Mouse (Mus musculus) heart, embryonic 13.5 days (tissue): ENCODE measurements around the gene Wdr25. TPM values are rescaled to one million over a fixed set of nuclear protein-coding genes. Genes with fewer than 3 reads are reported as not detected.

ENCODE experiments used
- ATAC-seq: fragments of 200-750 bp; cut with Nextera tagmentation; 2 replicates; pipeline ENCODE4 v1.8.0; 2017; ENCODE audit warnings: moderate TSS enrichment; ENCODE audit not compliant: insufficient number of reproducible peaks, low FRiP score, low TSS enrichment; ENCODE audit errors: extremely low read depth
- H3K27ac ChIP-seq: fragments of 300-500 bp; sonication (generic); replicated peaks from 2 replicates; pipeline ENCODE4 v1.5.1; 2015; ENCODE audit warnings: moderate library complexity, mild to moderate bottlenecking, inconsistent platforms
- H3K27me3 ChIP-seq: fragments of 300-500 bp; sonication (generic); replicated peaks from 2 replicates; pipeline ENCODE4 v1.6.1; 2015; ENCODE audit warnings: mild to moderate bottlenecking, inconsistent platforms
- H3K36me3 ChIP-seq: fragments of 300-500 bp; sonication (generic); 2 replicates; pipeline ENCODE4 v1.6.1; 2015; ENCODE audit warnings: mild to moderate bottlenecking, inconsistent platforms
- H3K4me1 ChIP-seq: fragments of 300-500 bp; sonication (generic); 2 replicates; pipeline ENCODE4 v1.6.1; 2015; ENCODE audit warnings: inconsistent platforms
- H3K4me2 ChIP-seq: fragments of 300-500 bp; sonication (generic); 2 replicates; pipeline ENCODE4 v1.6.1; 2015; ENCODE audit warnings: inconsistent platforms, mild to moderate bottlenecking, moderate library complexity
- H3K4me3 ChIP-seq: fragments of 300-500 bp; sonication (generic); 2 replicates; pipeline ENCODE4 v1.5.1; 2015; ENCODE audit warnings: moderate library complexity, mild to moderate bottlenecking, inconsistent platforms
- H3K9ac ChIP-seq: fragments of 300-500 bp; sonication (generic); 2 replicates; pipeline ENCODE4 v1.6.1; 2015; ENCODE audit warnings: inconsistent platforms, mild to moderate bottlenecking, moderate library complexity
- H3K9me3 ChIP-seq: fragments of 300-500 bp; sonication (generic); 2 replicates; pipeline ENCODE4 v1.6.1; 2016; ENCODE audit warnings: inconsistent platforms
- WGBS: fragments of 180-500 bp; shearing (Covaris S2); methylation state at CpG from one replicate; pipeline ENCODE4 v1.1.7; 2015; ENCODE audit warnings: mixed read lengths; 5-methylcytosine and 5-hydroxymethylcytosine counted together
- polyA plus RNA-seq: library from polyadenylated mRNA; unstranded; fragments of >200 nt; fragmentation: Nextera tagmentation; extraction: Ambion mirVana; gene quantifications from 2 replicates; pipeline ENCODE4 v1.2.1, GENCODE M21; 2015

The Wdr25 gene
- polyA plus RNA-seq, 1 experiment from 2014 or later: 6.3 TPM

- no peak overlapping the region for H3K9ac ChIP-seq
- no peak overlapping the region for H3K4me2 ChIP-seq
- H3K4me1 ChIP-seq: peaks cover 18% of the 10 kb centered on the region
- 50% methylated on average over 10 of the region's 10 CpGs for whole genome bisulfite sequencing
- H3K9me3 ChIP-seq: no peaks in the 10 kb centered on the region
- no peak overlapping the region for H3K4me3 ChIP-seq
- no peak for ATAC-seq
- H3K27me3 ChIP-seq: peaks cover 26% of the 10 kb centered on the region
- no peaks in the 10 kb centered on the region for H3K36me3 ChIP-seq
- no peak overlapping the region for H3K27ac ChIP-seq
Measured at GRCm38 (mm10) chr12:108960225-108960624, 66.8 kb downstream of the Wdr25 start.

GRCm38 (mm10) chr12:108967631-108968030 lies 74.2 kb downstream of the Wdr25 start:
- Histone ChIP-seq H3K9me3 (no peaks in the 10 kb centered on the region), H3K27me3 (no peaks in the 10 kb centered on the region), H3K27ac (no peak overlapping the region), H3K36me3 (no peaks in the 10 kb centered on the region), H3K4me1 (no peaks in the 10 kb centered on the region), H3K4me2 (no peak overlapping the region), H3K9ac (no peak overlapping the region), H3K4me3 (no peak overlapping the region)
- WGBS: 77% methylated on average over 4 of the region's 4 CpGs
- ATAC-seq: no peak

GRCm38 (mm10) chr12:108968031-108968430 lies 74.6 kb downstream of the Wdr25 start:
- H3K9me3 ChIP-seq: no peaks in the 10 kb centered on the region

GRCm38 (mm10) chr12:108971446-108971845 lies 78.0 kb downstream of the Wdr25 start:
- no peaks in the 10 kb centered on the region for H3K27me3 ChIP-seq
- no peak overlapping the region for H3K4me3 ChIP-seq
- no peaks in the 10 kb centered on the region for H3K4me1 ChIP-seq
- no peak overlapping the region for H3K9ac ChIP-seq
- 78% methylated on average over 9 of the region's 9 CpGs for WGBS
- H3K27ac ChIP-seq: no peak overlapping the region
- no peak for ATAC-seq
- no peak overlapping the region for H3K4me2 ChIP-seq
- no peaks in the 10 kb centered on the region for H3K36me3 ChIP-seq
- peaks cover 5% of the 10 kb centered on the region; the same call in 1 of the 2 replicates for H3K9me3 ChIP-seq

More at GRCm38 (mm10) chr12:108968031-108968430, 74.6 kb downstream of the Wdr25 start:
- H3K36me3 ChIP-seq: no peaks in the 10 kb centered on the region
- WGBS: 79% methylated on average over 10 of the region's 10 CpGs
- no peak overlapping the region for H3K4me3 ChIP-seq
- no peak overlapping the region for H3K27ac ChIP-seq
- no peak overlapping the region for H3K9ac ChIP-seq
- H3K4me1 ChIP-seq: no peaks in the 10 kb centered on the region
- no peaks in the 10 kb centered on the region for H3K27me3 ChIP-seq
- no peak for ATAC-seq
- H3K4me2 ChIP-seq: no peak overlapping the region

DNA sequence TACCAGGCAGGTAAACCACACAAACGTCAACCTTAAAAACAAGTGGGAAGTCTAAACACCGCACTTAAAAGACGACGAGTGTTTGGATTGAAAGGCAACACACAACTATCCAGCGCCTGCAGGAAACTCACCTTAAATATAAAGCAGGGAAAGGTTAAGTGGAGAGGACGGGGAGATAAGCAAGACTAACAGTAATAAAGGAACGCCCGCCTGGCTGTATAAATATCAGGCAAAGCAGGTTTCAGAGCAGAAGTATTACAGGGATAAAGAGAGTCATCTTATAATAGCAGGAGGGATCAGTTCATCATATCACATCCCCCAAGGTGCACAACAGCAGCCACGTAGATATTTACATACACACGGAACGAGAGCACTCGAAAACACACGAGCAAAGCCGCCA lies 78.8 kb downstream of the Wdr25 start:
- WGBS: 77% methylated on average over 14 of the region's 14 CpGs
- ATAC-seq: no peak

DNA sequence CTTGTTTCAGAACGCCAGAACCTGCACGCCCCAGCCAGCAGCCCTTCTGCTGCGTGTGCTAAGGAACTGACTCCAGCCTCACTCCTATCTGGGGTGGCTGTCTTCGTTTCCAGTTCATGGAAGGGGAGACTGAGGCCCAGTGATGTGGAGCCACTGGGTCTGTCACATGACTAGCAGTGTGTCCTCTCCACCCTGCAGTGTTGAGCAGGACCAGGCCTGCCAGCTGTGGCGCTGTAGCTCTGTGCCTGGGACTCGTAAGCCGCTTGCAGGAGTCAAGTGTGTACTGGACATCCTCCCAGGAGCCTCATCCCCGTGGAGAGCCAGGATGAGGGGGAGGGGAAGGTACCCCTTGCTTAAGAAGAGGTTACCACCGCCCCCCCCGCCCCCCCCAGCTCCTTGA lies 86.5 kb downstream of the Wdr25 start:
- 39% methylated on average over 10 of the region's 10 CpGs for WGBS
- H3K27ac ChIP-seq: no peak overlapping the region
- H3K4me1 ChIP-seq: no peaks in the 10 kb centered on the region
- no peak overlapping the region for H3K4me2 ChIP-seq
- ATAC-seq: no peak
- no peaks in the 10 kb centered on the region for H3K36me3 ChIP-seq
- peaks cover 3% of the 10 kb centered on the region; the same call in 1 of the 2 replicates for H3K9me3 ChIP-seq
- no peaks in the 10 kb centered on the region for H3K27me3 ChIP-seq
- no peak overlapping the region for H3K4me3 ChIP-seq
- no peak overlapping the region for H3K9ac ChIP-seq

More for the DNA sequence above, 78.8 kb downstream of the Wdr25 start:
- Histone ChIP-seq H3K4me1 (no peaks in the 10 kb centered on the region), H3K9me3 (peaks cover 5% of the 10 kb centered on the region; the same call in 1 of the 2 replicates), H3K27me3 (no peaks in the 10 kb centered on the region), H3K27ac (no peak overlapping the region), H3K36me3 (no peaks in the 10 kb centered on the region), H3K4me3 (no peak overlapping the region), H3K4me2 (no peak overlapping the region), H3K9ac (no peak overlapping the region)

DNA sequence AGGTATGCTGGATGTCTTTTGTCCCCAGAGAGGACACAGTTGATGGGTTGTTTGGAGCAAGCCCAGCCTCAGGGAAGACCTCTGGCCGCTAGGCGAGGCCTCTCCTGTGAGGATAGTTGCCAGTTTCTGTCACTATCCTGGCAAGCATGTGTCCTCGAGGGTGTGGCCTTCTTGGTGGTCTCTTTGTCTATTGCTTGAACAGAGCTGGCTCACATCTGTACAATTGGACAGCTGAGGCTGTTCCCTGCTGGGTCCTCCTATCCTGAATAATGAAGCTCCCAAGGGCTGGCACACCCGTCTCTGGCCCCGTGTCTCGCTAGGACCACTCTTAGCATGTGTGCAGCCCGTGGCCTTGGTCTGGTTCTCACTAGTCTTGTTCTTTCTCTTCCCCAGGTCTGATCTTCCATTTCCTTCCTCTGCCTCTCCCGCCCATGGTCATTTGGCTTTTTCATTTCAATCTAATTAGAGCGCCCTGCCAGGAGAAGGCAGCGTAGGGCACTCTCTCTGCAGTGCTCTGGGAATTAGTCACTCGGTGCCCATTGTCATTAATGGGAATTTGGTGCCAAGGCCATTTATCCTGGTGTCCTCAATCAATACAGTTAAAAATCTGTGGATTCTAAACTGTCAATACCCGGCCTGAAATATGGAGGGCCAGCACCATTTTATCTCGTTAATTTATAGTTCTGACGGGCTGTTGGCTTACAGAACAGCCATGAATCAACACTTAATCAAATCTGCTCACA lies 88.7 kb downstream of the Wdr25 start:
- H3K9me3 ChIP-seq: no peaks in the 10 kb centered on the region

GRCm38 (mm10) chr12:108982684-108982960 lies 89.2 kb downstream of the Wdr25 start:
- Histone ChIP-seq H3K4me1 (no peaks in the 10 kb centered on the region), H3K4me3 (no peak overlapping the region), H3K9ac (no peak overlapping the region), H3K27ac (no peak overlapping the region), H3K27me3 (no peaks in the 10 kb centered on the region), H3K36me3 (no peaks in the 10 kb centered on the region), H3K9me3 (no peaks in the 10 kb centered on the region), H3K4me2 (no peak overlapping the region)
- WGBS: 61% methylated on average over 6 of the region's 6 CpGs
- ATAC-seq: no peak

More for the DNA sequence above, 88.7 kb downstream of the Wdr25 start:
- no peak for ATAC-seq
- H3K27ac ChIP-seq: no peak overlapping the region
- H3K4me3 ChIP-seq: no peak overlapping the region
- H3K4me1 ChIP-seq: no peaks in the 10 kb centered on the region
- H3K36me3 ChIP-seq: no peaks in the 10 kb centered on the region
- whole genome bisulfite sequencing: 81% methylated on average over 14 of the region's 14 CpGs
- no peaks in the 10 kb centered on the region for H3K27me3 ChIP-seq
- no peak overlapping the region for H3K4me2 ChIP-seq
- H3K9ac ChIP-seq: no peak overlapping the region

GRCm38 (mm10) chr12:108983496-108983895 lies 90.1 kb downstream of the Wdr25 start:
- H3K4me3 ChIP-seq: no peak overlapping the region
- no peaks in the 10 kb centered on the region for H3K4me1 ChIP-seq
- H3K27ac ChIP-seq: no peak overlapping the region
- H3K36me3 ChIP-seq: no peaks in the 10 kb centered on the region
- ATAC-seq: no peak
- 74% methylated on average over 6 of the region's 6 CpGs for WGBS
- H3K9me3 ChIP-seq: no peaks in the 10 kb centered on the region
- H3K4me2 ChIP-seq: no peak overlapping the region
- H3K9ac ChIP-seq: no peak overlapping the region
- no peaks in the 10 kb centered on the region for H3K27me3 ChIP-seq

GRCm38 (mm10) chr12:108984471-108984870 lies 91.0 kb downstream of the Wdr25 start:
- 73% methylated on average over 8 of the region's 8 CpGs for WGBS

DNA sequence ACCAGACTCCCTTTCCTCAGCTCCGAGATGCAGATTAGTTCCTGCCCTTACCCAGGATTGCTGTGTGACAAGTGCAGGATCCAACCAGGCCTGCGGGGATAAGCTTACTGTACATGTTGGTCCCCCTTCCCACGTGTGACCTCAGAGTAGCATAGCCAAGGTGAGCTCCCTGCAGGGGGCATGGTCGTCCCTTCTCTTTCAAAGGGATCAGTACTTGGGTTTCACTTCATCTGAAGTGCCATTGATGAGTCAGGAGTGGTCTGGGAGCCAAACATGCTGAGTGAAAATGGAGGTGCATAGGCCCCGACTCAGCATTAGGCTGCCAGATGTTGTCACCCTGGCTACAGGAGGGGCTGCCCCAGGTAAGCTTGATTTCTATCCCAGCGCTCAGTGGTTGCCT lies 91.6 kb downstream of the Wdr25 start:
- no peak overlapping the region for H3K27ac ChIP-seq
- no peak overlapping the region for H3K9ac ChIP-seq
- H3K27me3 ChIP-seq: no peaks in the 10 kb centered on the region
- ATAC-seq: no peak
- no peak overlapping the region for H3K4me2 ChIP-seq
- H3K36me3 ChIP-seq: no peaks in the 10 kb centered on the region
- no peak overlapping the region for H3K4me3 ChIP-seq
- WGBS: 63% methylated on average over 6 of the region's 6 CpGs
- no peaks in the 10 kb centered on the region for H3K9me3 ChIP-seq
- H3K4me1 ChIP-seq: no peaks in the 10 kb centered on the region

More at GRCm38 (mm10) chr12:108984471-108984870, 91.0 kb downstream of the Wdr25 start:
- Histone ChIP-seq H3K9me3 (no peaks in the 10 kb centered on the region), H3K4me1 (no peaks in the 10 kb centered on the region), H3K4me2 (no peak overlapping the region), H3K27me3 (no peaks in the 10 kb centered on the region), H3K36me3 (no peaks in the 10 kb centered on the region), H3K27ac (no peak overlapping the region), H3K9ac (no peak overlapping the region), H3K4me3 (no peak overlapping the region)
- no peak for ATAC-seq

DNA sequence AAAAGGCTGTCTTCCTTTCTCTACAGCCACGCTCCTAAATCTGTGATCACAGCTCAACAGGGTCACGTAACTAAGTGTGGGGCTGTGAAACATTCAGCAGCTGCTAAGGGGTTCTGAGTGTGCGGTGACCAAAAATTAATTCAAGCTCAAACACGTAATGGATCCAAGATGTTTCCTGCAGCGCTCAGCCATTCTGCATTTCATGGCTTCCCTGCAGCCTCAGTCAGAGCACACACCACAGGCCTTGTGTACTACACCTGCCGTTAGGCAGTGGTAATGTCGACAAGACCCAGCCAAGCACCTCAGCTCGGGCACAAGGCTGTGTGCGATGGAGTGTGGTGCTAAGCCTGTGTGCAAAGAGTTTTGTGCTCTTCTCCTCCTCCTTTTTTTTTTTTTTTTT lies 94.0 kb downstream of the Wdr25 start:
- Histone ChIP-seq H3K4me2 (no peak overlapping the region), H3K9me3 (no peaks in the 10 kb centered on the region), H3K27ac (no peak overlapping the region), H3K4me3 (no peak overlapping the region), H3K4me1 (no peaks in the 10 kb centered on the region), H3K27me3 (no peaks in the 10 kb centered on the region), H3K9ac (no peak overlapping the region), H3K36me3 (no peaks in the 10 kb centered on the region)
- no peak for ATAC-seq
- whole genome bisulfite sequencing: 86% methylated on average over 9 of the region's 9 CpGs
